Mouse (Mus musculus) heart, embryonic 14.5 days (tissue): ENCODE measurements at regions not wholly inside any gene's neighbourhood (a gene's known extent, or its start where the extent isn't known, plus 50 kb on each side); places are given as distances from the start of the nearest gene placed in this dataset.

ENCODE experiments used
- ATAC-seq: fragments of 200-750 bp; cut with Nextera tagmentation; 2 replicates; pipeline ENCODE4 v1.8.0; 2017; ENCODE audit warnings: low read depth, moderate TSS enrichment; ENCODE audit not compliant: insufficient number of reproducible peaks, insufficient read depth, low FRiP score
- H3K27ac ChIP-seq, 2 experiments: fragments of 200-500 bp in 1 of 2; fragments of 300-500 bp in 1 of 2; sonication (generic) in 1 of 2; replicated peaks in 1 of 2; 2 replicates each; pipeline ENCODE4 v1.5.1; 2012 to 2014; ENCODE audit warnings: low read depth in 2 of 2, low read length in 2 of 2, control low read depth in 1 of 2, mild to moderate bottlenecking in 1 of 2, mixed read lengths in 1 of 2; ENCODE audit not compliant: control insufficient read depth in 1 of 2, insufficient read depth in 1 of 2
- H3K27me3 ChIP-seq: fragments of 300-500 bp; sonication (generic); 2 replicates; pipeline ENCODE4 v1.6.1; 2014; ENCODE audit warnings: mild to moderate bottlenecking, low read length, control low read depth; ENCODE audit not compliant: control insufficient read depth, insufficient read depth
- H3K36me3 ChIP-seq: fragments of 300-500 bp; sonication (generic); 2 replicates; pipeline ENCODE4 v1.6.1; 2014; ENCODE audit warnings: mild to moderate bottlenecking, control low read depth, low read length, mixed read lengths; ENCODE audit not compliant: control insufficient read depth, insufficient read depth
- H3K4me1 ChIP-seq, 2 experiments: fragments of 200-500 bp in 1 of 2; fragments of 300-500 bp in 1 of 2; sonication (generic) in 1 of 2; 2 replicates each; pipeline ENCODE4 v1.6.1; 2012 to 2014; ENCODE audit warnings: low read length in 2 of 2, control low read depth in 1 of 2, mixed read lengths in 1 of 2; ENCODE audit not compliant: control insufficient read depth in 2 of 2, insufficient read depth in 2 of 2
- H3K4me2 ChIP-seq: fragments of 300-500 bp; sonication (generic); 2 replicates; pipeline ENCODE4 v1.6.1; 2014; ENCODE audit warnings: mild to moderate bottlenecking, low read length
- H3K4me3 ChIP-seq, 2 experiments: fragments of 200-500 bp in 1 of 2; fragments of 300-500 bp in 1 of 2; sonication (generic) in 1 of 2; 2 replicates each; pipeline ENCODE4 v1.5.1; 2012 to 2014; ENCODE audit warnings: low read length in 2 of 2, mild to moderate bottlenecking in 2 of 2, control low read depth in 1 of 2, low read depth in 1 of 2, moderate library complexity in 1 of 2; ENCODE audit not compliant: control insufficient read depth in 1 of 2, insufficient read depth in 1 of 2
- H3K9ac ChIP-seq: fragments of 300-500 bp; sonication (generic); 2 replicates; pipeline ENCODE4 v1.6.1; 2014; ENCODE audit warnings: mild to moderate bottlenecking, low read length
- H3K9me3 ChIP-seq: fragments of 300-500 bp; sonication (generic); 2 replicates; pipeline ENCODE4 v1.6.1; 2016; ENCODE audit warnings: low read length, control low read depth; ENCODE audit not compliant: control insufficient read depth
- WGBS: fragments of 180-500 bp; shearing (Covaris S2); extraction: QIAGEN DNeasy Blood & Tissue Kit; methylation state at CpG from one replicate; pipeline ENCODE4 v1.1.7; 2014; 5-methylcytosine and 5-hydroxymethylcytosine counted together

- Histone ChIP-seq H3K4me2 (no peak overlapping the region), H3K4me1 (no peaks in the 10 kb centered on the region; a peak in 1 of 4 replicates), H3K36me3 (no peaks in the 10 kb centered on the region), H3K9me3 (peaks cover 18% of the 10 kb centered on the region), H3K9ac (no peak overlapping the region), H3K27ac (no peak overlapping the region), H3K4me3 (no peak overlapping the region), H3K27me3 (no peaks in the 10 kb centered on the region)
- WGBS, result 50% methylated on average over 4 of the region's 4 CpGs
- ATAC-seq, result no peak
Measured at GRCm38 (mm10) chr2:72688031-72688430, 212.1 kb downstream of the Cdca7 start.

GRCm38 (mm10) chr2:72701081-72701480 is 225.1 kb downstream of the Cdca7 start:
- no peak overlapping the region for H3K4me2 ChIP-seq
- peaks cover 0 to 4% of the 10 kb centered on the region in 2 experiments; a peak in 1 of 4 replicates for H3K4me1 ChIP-seq
- H3K9me3 ChIP-seq, result no peaks in the 10 kb centered on the region
- H3K36me3 ChIP-seq, result no peaks in the 10 kb centered on the region
- ATAC-seq, result no peak
- 37% methylated on average over 1 of the region's 1 CpGs for WGBS
- no peak overlapping the region for H3K4me3 ChIP-seq
- no peak overlapping the region for H3K9ac ChIP-seq
- no peaks in the 10 kb centered on the region for H3K27me3 ChIP-seq
- no peak overlapping the region for H3K27ac ChIP-seq

DNA sequence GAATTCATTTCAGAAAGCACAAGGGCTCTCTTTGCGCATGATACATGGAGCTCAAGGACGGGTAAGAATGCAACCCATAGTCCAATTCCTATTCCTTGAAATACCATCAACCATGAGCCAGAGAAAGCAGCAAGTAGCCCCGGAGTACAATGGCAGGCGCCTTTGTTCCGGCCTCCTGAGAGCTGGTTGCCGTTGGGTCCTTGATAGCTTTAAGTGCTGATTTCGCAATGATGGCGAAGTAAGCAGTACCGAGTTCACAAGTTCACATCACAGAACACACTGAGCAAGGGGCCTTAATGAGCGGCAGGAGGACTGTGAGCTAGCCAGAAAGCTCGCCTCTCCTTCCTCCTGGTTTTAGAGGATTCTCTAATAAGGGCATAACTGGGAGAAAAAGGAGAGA is 227.3 kb downstream of the Cdca7 start:
- WGBS, result 59% methylated on average over 11 of the region's 11 CpGs
- ATAC-seq, result no peak
- Histone ChIP-seq H3K36me3 (no peaks in the 10 kb centered on the region), H3K4me1 (peaks cover 0 to 4% of the 10 kb centered on the region in 2 experiments; a peak in 1 of 4 replicates), H3K27ac (no peak overlapping the region), H3K9ac (no peak overlapping the region), H3K9me3 (no peaks in the 10 kb centered on the region), H3K27me3 (no peaks in the 10 kb centered on the region), H3K4me2 (no peak overlapping the region), H3K4me3 (no peak overlapping the region)

DNA sequence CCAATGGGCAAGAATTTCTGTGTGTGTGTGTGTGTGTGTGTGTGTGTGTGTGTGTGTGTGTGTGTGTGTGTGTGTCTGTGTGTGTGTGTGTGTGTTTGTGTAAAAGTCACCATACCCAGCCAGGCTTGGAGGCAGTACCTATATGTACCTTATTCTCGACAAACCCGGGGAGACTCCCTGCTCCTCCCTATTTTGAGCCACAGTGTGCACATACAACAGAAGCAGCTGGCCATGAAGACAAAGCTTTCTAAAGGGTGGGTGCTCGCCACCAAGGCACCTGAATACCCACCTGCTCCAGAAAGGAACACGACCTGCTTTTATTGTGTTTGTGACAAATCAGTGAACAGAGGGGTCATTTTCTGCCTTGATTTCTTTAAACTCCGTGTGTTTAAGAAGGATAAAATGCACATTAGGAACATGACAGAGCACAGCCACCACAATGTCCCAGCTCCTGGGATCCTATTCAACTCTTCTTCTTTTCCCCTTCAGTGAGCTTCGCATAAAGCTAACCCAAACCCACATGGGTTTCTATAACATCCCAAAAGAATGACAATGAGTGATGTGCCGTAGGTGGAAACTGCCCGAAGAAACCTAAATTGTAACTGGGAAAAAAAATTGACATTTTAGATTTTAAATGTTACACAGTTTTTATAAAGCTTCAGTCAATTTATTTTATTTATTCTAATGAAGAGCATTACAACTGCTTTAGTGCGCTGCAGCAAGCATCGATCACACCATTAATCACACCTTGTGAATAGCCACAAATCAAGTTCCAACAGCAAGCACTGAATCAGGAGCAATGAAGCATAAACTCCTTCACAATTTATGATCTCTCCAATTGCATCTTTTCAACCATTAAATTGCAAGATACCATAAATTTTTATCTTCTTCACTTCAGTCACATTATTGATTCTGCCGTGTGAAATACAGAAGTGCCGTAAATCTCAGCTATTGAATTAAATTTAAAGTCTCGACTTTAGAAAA is 232.0 kb downstream of the Cdca7 start:
- H3K36me3 ChIP-seq, result no peaks in the 10 kb centered on the region
- no peaks in the 10 kb centered on the region for H3K27me3 ChIP-seq
- H3K9ac ChIP-seq, result no peak overlapping the region
- no peak for ATAC-seq
- H3K27ac ChIP-seq, result no peak overlapping the region
- H3K4me3 ChIP-seq, result no peak overlapping the region
- H3K4me1 ChIP-seq, result peaks cover 0 to 3% of the 10 kb centered on the region in 2 experiments; a peak in 1 of 4 replicates
- 87% methylated on average over 13 of the region's 13 CpGs for WGBS
- no peaks in the 10 kb centered on the region for H3K9me3 ChIP-seq
- no peak overlapping the region for H3K4me2 ChIP-seq

- no peak for ATAC-seq
- H3K9ac ChIP-seq, result no peak overlapping the region
- WGBS, result 76% methylated on average over 4 of the region's 4 CpGs
- H3K36me3 ChIP-seq, result no peaks in the 10 kb centered on the region
- 0 out of 2 replicates have a peak, but pooled peaks cover 3% of the 10 kb centered on the region for H3K9me3 ChIP-seq
- peaks cover 5 to 6% of the 10 kb centered on the region in 2 experiments; a peak in 2 of 4 replicates for H3K4me1 ChIP-seq
- no peak overlapping the region for H3K4me2 ChIP-seq
- H3K4me3 ChIP-seq, result no peak overlapping the region
- H3K27ac ChIP-seq, result no peak overlapping the region
- H3K27me3 ChIP-seq, result no peaks in the 10 kb centered on the region
Measured at GRCm38 (mm10) chr2:72716931-72717330, 241.0 kb downstream of the Cdca7 start.

- Histone ChIP-seq H3K36me3 (no peaks in the 10 kb centered on the region), H3K27me3 (no peaks in the 10 kb centered on the region), H3K4me3 (no peak overlapping the region), H3K9ac (no peak overlapping the region), H3K27ac (no peak overlapping the region), H3K4me1 (peaks cover 4 to 7% of the 10 kb centered on the region in 2 experiments; a peak in 2 of 4 replicates), H3K4me2 (no peak overlapping the region), H3K9me3 (no peaks in the 10 kb centered on the region)
- 47% methylated on average over 3 of the region's 3 CpGs for WGBS
- ATAC-seq, result no peak
Measured at GRCm38 (mm10) chr2:72728699-72729098, 251.5 kb downstream of the Sp3 start.

- H3K9ac ChIP-seq, result no peak overlapping the region
- H3K4me2 ChIP-seq, result no peak overlapping the region
- H3K9me3 ChIP-seq, result no peaks in the 10 kb centered on the region
- H3K27ac ChIP-seq, result no peak overlapping the region
- no peaks in the 10 kb centered on the region for H3K4me1 ChIP-seq
- 30% methylated on average over 3 of the region's 3 CpGs for WGBS
- H3K27me3 ChIP-seq, result no peaks in the 10 kb centered on the region
- no peaks in the 10 kb centered on the region for H3K36me3 ChIP-seq
- ATAC-seq, result no peak
- H3K4me3 ChIP-seq, result no peak overlapping the region
Measured at GRCm38 (mm10) chr2:72733371-72733770, 246.9 kb downstream of the Sp3 start.
